Mouse (Mus musculus) E14TG2a.4 (cell line): ENCODE results near the gene Lmbr1.

Source experiments
- CTCF ChIP-seq: conservative IDR thresholded peaks from 2 replicates; pipeline ENCODE4 v1.5.1; 2014; ENCODE audit warnings: low read length
- NANOG ChIP-seq: IDR thresholded peaks from 2 replicates; pipeline ENCODE4 v1.6.1; 2014; ENCODE audit warnings: borderline replicate concordance, low read length, mixed read lengths
- POU5F1 ChIP-seq: IDR thresholded peaks from 2 replicates; pipeline ENCODE4 v1.6.1; 2014; ENCODE audit warnings: low read length, borderline replicate concordance

- no peak for TF ChIP-seq CTCF
- no peak for TF ChIP-seq NANOG
- no peak for TF ChIP-seq POU5F1
Observed at GRCm38 (mm10) chr5:29363511-29363910, 14.7 kb downstream of the Lmbr1 start.
